ENCODE assay signal across 8 mouse cellular contexts in the genomic region with DNA sequence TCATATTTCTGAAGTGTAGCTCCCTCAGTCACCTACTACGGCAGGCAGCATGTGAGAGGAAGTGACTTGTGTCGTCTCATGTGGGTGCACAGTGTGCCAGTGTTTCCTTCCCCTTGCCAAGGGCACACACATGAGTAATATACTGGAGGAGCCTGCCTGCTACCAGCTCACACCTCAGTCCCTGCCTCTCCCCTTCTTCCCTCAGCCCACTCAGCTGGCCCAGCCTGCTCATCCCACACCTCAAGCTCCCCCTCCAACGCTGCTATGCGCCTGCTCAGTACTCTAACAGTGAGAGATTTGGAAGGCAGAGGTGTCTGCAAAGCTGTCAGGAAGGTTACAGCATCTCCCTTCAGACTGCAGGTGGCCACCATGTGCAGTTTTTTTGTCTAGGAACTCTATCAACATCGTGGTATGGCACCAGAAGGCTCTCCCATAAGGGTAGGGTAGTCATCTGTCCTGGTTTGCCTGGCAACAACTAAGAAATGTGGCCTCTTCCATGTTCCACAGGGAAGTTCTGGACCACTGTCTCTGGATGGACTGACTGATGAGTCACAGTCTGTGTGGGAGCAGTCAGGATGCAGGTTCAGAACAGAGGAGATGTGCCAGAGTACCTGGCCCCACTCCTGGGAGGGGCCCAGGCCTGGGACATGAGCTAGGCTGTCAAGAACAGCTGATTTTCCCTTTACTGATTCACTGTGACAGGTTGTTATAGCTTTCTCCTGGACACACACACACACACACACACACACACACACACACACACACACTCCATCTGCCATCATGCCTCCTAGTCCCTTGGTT. TPM values are rescaled to one million over a fixed set of nuclear protein-coding genes. Genes with fewer than 3 reads are reported as not detected.
A peak's percentile ranks its signal among the peaks of the same experiment; 100 is the strongest.
DNase-seq lines count a peak whose midpoint lies in the region; ATAC-seq lines count a peak whose summit lies in the region.
"Had no signal": no experiment of that assay in that cellular context is flagged by ENCODE, and none has a peak within 500 bp of the region (broad histone marks: within the 10 kb centered on the region; RNA-seq: fewer than 3 reads in every experiment).

No protein-coding gene starts in this region.

- H3K4me2 ChIP-seq in hindbrain, embryonic 15.5 days, result no peak overlapping the region
- H3K4me2 ChIP-seq: limb, embryonic 12.5 days had no signal

- H3K27ac ChIP-seq in hindbrain, embryonic 15.5 days (replicated peaks), result no peak overlapping the region
- H3K27ac ChIP-seq: limb, embryonic 12.5 days had no signal

- no peak overlapping the region for H3K9ac ChIP-seq in hindbrain, embryonic 15.5 days
- H3K9ac ChIP-seq: limb, embryonic 12.5 days had no signal

- H3K4me1 ChIP-seq in hindbrain, embryonic 15.5 days (replicated peaks), result no peaks in the 10 kb centered on the region

- no peaks in the 10 kb centered on the region for H3K27me3 ChIP-seq in hindbrain, embryonic 15.5 days

- H3K36me3 ChIP-seq in hindbrain, embryonic 15.5 days, result no peaks in the 10 kb centered on the region
- H3K36me3 ChIP-seq: limb, embryonic 12.5 days had no signal

- H3K9me3 ChIP-seq in hindbrain, embryonic 15.5 days, result no peaks in the 10 kb centered on the region
- H3K9me3 ChIP-seq: limb, embryonic 12.5 days had no signal

- peak; percentile 63; the same call in 1 of the 2 replicates for ATAC-seq in hindbrain, embryonic 15.5 days (ENCODE audit: low FRiP score, low read depth)
- ATAC-seq in megakaryocyte, adult 5-6 weeks (ENCODE audit: poor library complexity, severe bottlenecking), result peak; percentile 94

- 82% methylated on average over 5 of the region's 5 CpGs for WGBS in hindbrain, embryonic 15.5 days

- DNase-seq in 3T3-L1 (ENCODE audit: low read depth, low spot score), result peak; percentile 47
- peak; percentile 89 for DNase-seq in CD4-positive helper T cell, adult 2 months (ENCODE audit: low read depth, low spot score)
- DNase-seq in thymus, postnatal 36 days, result peak; percentile 68 to 73
- DNase-seq in urinary bladder, postnatal 10 days (ENCODE audit: low spot score), result no peak
- no peak for DNase-seq in adrenal gland, postnatal 14 days

- H3K4me3 ChIP-seq in hindbrain, embryonic 15.5 days, result no peak overlapping the region
- H3K4me3 ChIP-seq: limb, embryonic 12.5 days had no signal

RNA-seq across cellular contexts. Expression of a gene that starts 37.4 kb away (rescaled TPM):
- 0.03 and 0.04 TPM in 2 replicates for polyA plus RNA-seq in hindbrain, embryonic 15.5 days (2015; fragmentation: Nextera tagmentation; extraction: Ambion mirVana)
- total RNA-seq in megakaryocyte, adult 5-6 weeks (2015), result 13.0 and 14.1 TPM in 2 replicates
- total RNA-seq in megakaryocyte, adult 5-6 weeks (2017), result 12.4 and 13.4 TPM in 2 replicates
- total RNA-seq in adrenal gland, postnatal 14 days (2021), result 7.9 and 8.3 TPM in 2 replicates
- polyA plus RNA-seq: limb, embryonic 12.5 days had no signal

Comparison
In these comparisons a context has a peak if more than half of its experiments do, and no peak if none do; other contexts are left out.
1. DNase-seq: peak in 3T3-L1 (single experiment), CD4-positive helper T cell, adult 2 months (single experiment) and thymus, postnatal 36 days (2 of 2); none in urinary bladder, postnatal 10 days (single experiment) and adrenal gland, postnatal 14 days (single experiment).